Mouse (Mus musculus) E14TG2a.4 (cell line): ENCODE data around the gene Agrn.
"Not testable (repeated sequence)": the region's sequence is repeated elsewhere in the genome, so short reads cannot be mapped to it uniquely, and the experiment has no call there.

Experiments used
- H3K27me3 ChIP-seq: 2 replicates; pipeline ENCODE4 v1.6.1; 2014; ENCODE audit warnings: low read length, control low read depth; ENCODE audit not compliant: insufficient read depth
- H3K36me3 ChIP-seq: 2 replicates; pipeline ENCODE4 v1.6.1; 2014; ENCODE audit warnings: low read length, control low read depth; ENCODE audit not compliant: insufficient read depth
- H3K4me1 ChIP-seq: replicated peaks from 2 replicates; pipeline ENCODE4 v1.6.1; 2014; ENCODE audit warnings: low read depth, low read length, control low read depth
- H3K4me3 ChIP-seq: replicated peaks from 2 replicates; pipeline ENCODE4 v1.5.1; 2014; ENCODE audit warnings: mild to moderate bottlenecking, low read length
- H3K9me3 ChIP-seq: 2 replicates; pipeline ENCODE4 v1.6.1; 2014; ENCODE audit warnings: low read length, control low read depth
- CTCF ChIP-seq: conservative IDR thresholded peaks from 2 replicates; pipeline ENCODE4 v1.5.1; 2014; ENCODE audit warnings: low read length
- NANOG ChIP-seq: IDR thresholded peaks from 2 replicates; pipeline ENCODE4 v1.6.1; 2014; ENCODE audit warnings: borderline replicate concordance, low read length, mixed read lengths
- POU5F1 ChIP-seq: IDR thresholded peaks from 2 replicates; pipeline ENCODE4 v1.6.1; 2014; ENCODE audit warnings: low read length, borderline replicate concordance

Gene Agrn

GRCm38 (mm10) chr4:156166477-156166876 lies 30.8 kb downstream of the Agrn start:
- H3K27me3 ChIP-seq = no peaks in the 10 kb centered on the region
- TF ChIP-seq CTCF (peak; percentile 14; the same call in 1 of the 2 replicates), POU5F1 (no peak)

GRCm38 (mm10) chr4:156154771-156155170 lies 42.5 kb downstream of the Agrn start:
- Histone ChIP-seq H3K36me3 (no peaks in the 10 kb centered on the region), H3K4me1 (no peaks in the 10 kb centered on the region), H3K4me3 (no peak overlapping the region), H3K27me3 (no peaks in the 10 kb centered on the region), H3K9me3 (peaks cover 64% of the 10 kb centered on the region)
- TF ChIP-seq POU5F1 (no peak), NANOG (no peak), CTCF (no peak)

More at GRCm38 (mm10) chr4:156166477-156166876, 30.8 kb downstream of the Agrn start:
- peaks cover 87% of the 10 kb centered on the region for H3K36me3 ChIP-seq
- peaks cover 97% of the 10 kb centered on the region for H3K9me3 ChIP-seq
- no peak overlapping the region for H3K4me3 ChIP-seq
- peaks cover 10% of the 10 kb centered on the region for H3K4me1 ChIP-seq

- H3K9me3 ChIP-seq = peaks cover 60% of the 10 kb centered on the region
- H3K4me3 ChIP-seq = not testable (repeated sequence)
Measured at GRCm38 (mm10) chr4:156150887-156151286, 46.4 kb downstream of the Agrn start.

GRCm38 (mm10) chr4:156136285-156137100 lies 60.8 kb downstream of the Agrn start:
- TF ChIP-seq CTCF (no peak), POU5F1 (no peak), NANOG (no peak)
- H3K4me1 ChIP-seq = peaks cover 50% of the 10 kb centered on the region
- peaks cover 16% of the 10 kb centered on the region for H3K27me3 ChIP-seq
- H3K9me3 ChIP-seq = peaks cover 10% of the 10 kb centered on the region
- H3K36me3 ChIP-seq = no peaks in the 10 kb centered on the region
- peak overlapping the region; percentile 37; the same call in 1 of the 2 replicates for H3K4me3 ChIP-seq

More at GRCm38 (mm10) chr4:156150887-156151286, 46.4 kb downstream of the Agrn start:
- H3K4me1 ChIP-seq, H3K27me3 ChIP-seq, H3K36me3 ChIP-seq: not testable (repeated sequence)

DNA sequence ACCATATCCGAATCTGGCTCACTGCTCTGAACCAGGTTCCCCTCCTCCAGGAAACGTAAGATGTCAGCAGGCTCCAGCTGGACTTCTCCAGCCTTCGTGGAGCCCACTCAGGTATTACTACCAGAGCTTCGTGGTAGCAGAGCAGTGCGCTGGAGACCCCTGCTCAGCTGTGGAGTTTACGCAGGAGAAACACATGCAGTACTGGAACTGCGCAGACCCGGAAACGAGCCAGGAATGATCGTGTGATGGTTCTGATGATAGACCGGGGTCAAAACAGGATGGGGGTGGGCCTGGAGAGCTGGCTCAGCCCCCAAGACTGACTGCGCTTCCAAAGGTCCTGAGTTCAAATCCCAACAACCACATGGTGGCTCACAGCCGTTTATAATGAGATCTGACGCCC lies 61.5 kb downstream of the Agrn start:
- H3K4me1 ChIP-seq = peaks cover 50% of the 10 kb centered on the region
- H3K4me3 ChIP-seq = peak overlapping the region; percentile 35; the same call in 1 of the 2 replicates
- TF ChIP-seq POU5F1 (no peak), CTCF (no peak; the same call in 1 of the 2 replicates), NANOG (no peak)
- no peaks in the 10 kb centered on the region for H3K36me3 ChIP-seq
- H3K9me3 ChIP-seq = peaks cover 10% of the 10 kb centered on the region
- peaks cover 18% of the 10 kb centered on the region for H3K27me3 ChIP-seq

GRCm38 (mm10) chr4:156135112-156135511 lies 62.2 kb downstream of the Agrn start:
- peaks cover 53% of the 10 kb centered on the region for H3K4me1 ChIP-seq
- TF ChIP-seq POU5F1 (no peak), CTCF (no peak), NANOG (no peak)

GRCm38 (mm10) chr4:156133943-156134605 lies 63.2 kb downstream of the Agrn start:
- H3K4me1 ChIP-seq = peaks cover 55% of the 10 kb centered on the region
- H3K4me3 ChIP-seq = peak overlapping the region; percentile 70
- H3K27me3 ChIP-seq = peaks cover 18% of the 10 kb centered on the region
- H3K9me3 ChIP-seq = peaks cover 5% of the 10 kb centered on the region
- H3K36me3 ChIP-seq = no peaks in the 10 kb centered on the region
- no peak for TF ChIP-seq NANOG
- no peak for TF ChIP-seq POU5F1
- TF ChIP-seq CTCF = no peak

More at GRCm38 (mm10) chr4:156135112-156135511, 62.2 kb downstream of the Agrn start:
- Histone ChIP-seq H3K27me3 (peaks cover 18% of the 10 kb centered on the region), H3K9me3 (peaks cover 10% of the 10 kb centered on the region), H3K4me3 (peak overlapping the region; percentile 35), H3K36me3 (no peaks in the 10 kb centered on the region)

GRCm38 (mm10) chr4:156133334-156133733 lies 64.0 kb downstream of the Agrn start:
- peaks cover 55% of the 10 kb centered on the region for H3K4me1 ChIP-seq
- peak overlapping the region; percentile 70 for H3K4me3 ChIP-seq
- peaks cover 6% of the 10 kb centered on the region; the same call in 1 of the 2 replicates for H3K36me3 ChIP-seq
- H3K27me3 ChIP-seq = peaks cover 18% of the 10 kb centered on the region
- peaks cover 2% of the 10 kb centered on the region for H3K9me3 ChIP-seq
- TF ChIP-seq CTCF (no peak), POU5F1 (no peak)
